Mouse (Mus musculus) bone marrow macrophage, adult 2 months (primary cell): Measurements from ENCODE around the gene Phykpl. TPM values are rescaled to one million over a fixed set of nuclear protein-coding genes. Genes with fewer than 3 reads are reported as not detected.

Source experiments
- H3K27ac ChIP-seq: 2 replicates; pipeline ENCODE4 v1.5.1; 2012; ENCODE audit warnings: low read depth, low read length; ENCODE audit not compliant: insufficient read depth
- H3K4me1 ChIP-seq: 2 replicates; pipeline ENCODE4 v1.6.1; 2012; ENCODE audit warnings: low read length; ENCODE audit not compliant: control insufficient read depth, insufficient read depth
- H3K4me3 ChIP-seq: 2 replicates; pipeline ENCODE4 v1.5.1; 2012; ENCODE audit warnings: mild to moderate bottlenecking, low read length, moderate library complexity; ENCODE audit not compliant: insufficient read depth
- CTCF ChIP-seq: IDR thresholded peaks from 2 replicates; pipeline ENCODE4 v1.5.1; 2012; ENCODE audit warnings: low read depth, mild to moderate bottlenecking, low read length, moderate library complexity
- POLR2A ChIP-seq: IDR thresholded peaks from 2 replicates; pipeline ENCODE4 v1.6.1; 2012; ENCODE audit warnings: mild to moderate bottlenecking, low read depth, low read length, borderline replicate concordance
- polyA plus RNA-seq: library from polyadenylated mRNA; stranded (reverse); fragments of >200 nt; gene quantifications from 2 replicates; pipeline ENCODE4 v1.2.4, GENCODE M21; 2012; ENCODE audit not compliant: missing spikeins, insufficient read depth, insufficient read length

Phykpl gene
- polyA plus RNA-seq, 1 experiment: 8.4 TPM

DNA sequence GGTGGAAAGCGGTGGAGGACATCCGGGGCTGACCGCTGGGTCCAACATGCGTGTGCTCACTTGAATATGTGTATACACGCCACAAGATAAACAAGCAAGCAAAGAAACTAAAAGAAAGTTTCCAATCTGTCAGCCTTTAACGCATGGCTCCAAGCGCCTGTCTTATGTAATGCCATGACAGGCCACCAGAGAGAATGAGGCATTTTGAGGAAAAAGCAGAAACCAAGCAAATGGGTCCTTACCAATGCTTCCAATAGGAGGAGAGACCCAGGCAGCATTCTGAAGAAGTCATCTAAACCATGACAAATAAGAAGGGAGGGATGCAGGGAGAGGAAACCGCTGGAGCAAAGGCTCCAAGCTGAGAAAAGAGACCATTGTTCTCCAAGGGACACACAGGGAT lies 29.7 kb downstream of the Phykpl start:
- peaks cover 18% of the 10 kb centered on the region for H3K4me1 ChIP-seq
- H3K4me3 ChIP-seq: no peak overlapping the region
- TF ChIP-seq CTCF: no peak
- no peak for TF ChIP-seq POLR2A

GRCm38 (mm10) chr11:51615129-51615528 lies 30.6 kb downstream of the Phykpl start:
- peak overlapping the region; percentile 86 for H3K27ac ChIP-seq
- TF ChIP-seq POLR2A (no peak), CTCF (no peak)
- peak overlapping the region; percentile 58 for H3K4me3 ChIP-seq
- H3K4me1 ChIP-seq: peaks cover 16% of the 10 kb centered on the region

More for the DNA sequence above, 29.7 kb downstream of the Phykpl start:
- H3K27ac ChIP-seq: no peak overlapping the region

GRCm38 (mm10) chr11:51615601-51616000 lies 31.0 kb downstream of the Phykpl start:
- Histone ChIP-seq H3K27ac (peak overlapping the region; percentile 86), H3K4me3 (peak overlapping the region; percentile 58), H3K4me1 (peaks cover 16% of the 10 kb centered on the region)
- TF ChIP-seq POLR2A (no peak), CTCF (no peak)

- Histone ChIP-seq H3K4me3 (peak overlapping the region; percentile 53), H3K27ac (peak overlapping the region; percentile 57), H3K4me1 (peaks cover 18% of the 10 kb centered on the region)
Observed at GRCm38 (mm10) chr11:51616113-51616512, 31.6 kb downstream of the Phykpl start.

- H3K4me3 ChIP-seq: no peak overlapping the region
Observed at GRCm38 (mm10) chr11:51617693-51618092, 33.1 kb downstream of the Phykpl start.

GRCm38 (mm10) chr11:51618894-51619408 lies 34.4 kb downstream of the Phykpl start:
- Histone ChIP-seq H3K4me1 (peaks cover 24% of the 10 kb centered on the region), H3K4me3 (peak overlapping the region; percentile 69), H3K27ac (peak overlapping the region; percentile 78)
- TF ChIP-seq CTCF: no peak
- TF ChIP-seq POLR2A: no peak

More at GRCm38 (mm10) chr11:51617693-51618092, 33.1 kb downstream of the Phykpl start:
- TF ChIP-seq POLR2A: no peak
- TF ChIP-seq CTCF: peak; percentile 73
- Histone ChIP-seq H3K27ac (no peak overlapping the region), H3K4me1 (peaks cover 24% of the 10 kb centered on the region)

- peaks cover 22% of the 10 kb centered on the region for H3K4me1 ChIP-seq
- no peak for TF ChIP-seq CTCF
- 0 out of 2 replicates have a peak, but pooled peaks have one; percentile 48 for TF ChIP-seq POLR2A
- peak within 1 kb of the TSS; percentile 96 for H3K4me3 ChIP-seq
- H3K27ac ChIP-seq: peak within 1 kb of the TSS; percentile 78
Observed at GRCm38 (mm10) chr11:51619409-51620060, 35.0 kb downstream of the Phykpl start, which contains the start of gene Nhp2. Gene Nhp2, plus strand, starts transcription at chr11:51619735.

DNA sequence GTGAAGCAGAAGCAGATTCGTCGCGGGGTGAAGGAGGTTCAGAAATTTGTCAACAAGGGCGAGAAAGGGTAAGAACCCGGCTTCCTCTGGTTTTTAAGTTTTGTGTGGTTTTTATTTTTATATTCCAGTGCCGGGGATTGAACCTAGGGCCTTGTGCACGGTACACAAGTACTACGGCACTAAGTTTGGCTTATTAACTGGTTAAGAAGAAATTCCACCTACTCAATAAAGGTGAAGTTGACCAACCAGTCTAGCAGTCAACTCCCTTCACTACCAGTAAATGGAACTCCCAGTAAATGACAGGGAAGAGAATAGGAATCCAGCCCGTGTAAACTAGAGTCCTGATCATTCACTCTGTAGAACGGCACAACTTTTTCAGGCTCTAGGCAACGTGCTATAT lies 35.5 kb downstream of the Phykpl start:
- Histone ChIP-seq H3K27ac (peak overlapping the region; percentile 61), H3K4me1 (peaks cover 16% of the 10 kb centered on the region), H3K4me3 (peak overlapping the region; percentile 96)
- TF ChIP-seq CTCF: no peak
- TF ChIP-seq POLR2A: no peak

GRCm38 (mm10) chr11:51621776-51622175 lies 37.2 kb downstream of the Phykpl start:
- peaks cover 10% of the 10 kb centered on the region for H3K4me1 ChIP-seq

GRCm38 (mm10) chr11:51622971-51623491 lies 38.5 kb downstream of the Phykpl start:
- TF ChIP-seq CTCF (no peak), POLR2A (no peak)
- no peak overlapping the region for H3K27ac ChIP-seq
- H3K4me1 ChIP-seq: peaks cover 10% of the 10 kb centered on the region
- no peak overlapping the region for H3K4me3 ChIP-seq

More at GRCm38 (mm10) chr11:51621776-51622175, 37.2 kb downstream of the Phykpl start:
- H3K27ac ChIP-seq: no peak overlapping the region
- H3K4me3 ChIP-seq: no peak overlapping the region
- no peak for TF ChIP-seq CTCF
- no peak for TF ChIP-seq POLR2A
